Mouse (Mus musculus) stomach, postnatal 0 days (tissue): Measurements from ENCODE around the gene Fbf1.

Experiments used
- CTCF ChIP-seq: IDR thresholded peaks from 2 replicates; pipeline ENCODE4 v1.5.1; 2016; ENCODE audit warnings: antibody characterized with exemption, low read depth, mild to moderate bottlenecking, moderate library complexity
- EP300 ChIP-seq: optimal IDR thresholded peaks from 2 replicates; pipeline ENCODE3; 2016; ENCODE audit warnings: antibody characterized with exemption

GRCm38 (mm10) chr11:116098711-116099460 lies 69.1 kb downstream of the Fbf1 start:
- no peak for TF ChIP-seq CTCF
- TF ChIP-seq EP300, result no peak
